Mouse (Mus musculus): ENCODE results near the gene C2cd4d. TPM values are rescaled to one million over a fixed set of nuclear protein-coding genes. Genes with fewer than 3 reads are reported as not detected.

C2cd4d gene
- total RNA-seq, 2 experiments from 2014 or later: 0.71 to 0.81 TPM

DNA sequence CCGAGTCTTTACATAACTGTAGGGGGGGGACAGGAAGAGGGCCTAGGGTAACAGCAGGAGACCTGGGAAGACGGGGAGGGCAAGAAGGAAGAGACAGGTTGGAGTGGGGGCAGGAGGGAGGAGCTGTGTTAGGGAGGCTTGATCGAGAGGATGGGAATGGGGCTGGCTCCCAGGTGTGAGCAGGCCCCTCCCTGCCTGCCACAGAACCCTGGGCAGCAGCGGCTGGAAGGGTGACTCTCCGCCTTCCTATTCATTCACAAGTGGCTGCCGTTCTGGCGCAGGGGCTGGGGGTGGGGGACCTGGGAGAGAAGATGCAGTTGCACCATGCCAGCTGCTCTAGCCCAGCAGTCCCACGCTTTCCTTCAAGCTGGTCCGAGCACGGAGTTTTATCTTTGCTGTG, 10.9 kb downstream of the C2cd4d start:
- intact Hi-C loops (cut with DNase I): loop anchor here (5.0 kb wide), 1 partner anchor 39 kb away; the partner anchor contains the start of gene Tdrkh
- DNase-seq (ENCODE audit: extremely low spot score in 1 of 2, low spot score in 2 of 2): no peak

DNA sequence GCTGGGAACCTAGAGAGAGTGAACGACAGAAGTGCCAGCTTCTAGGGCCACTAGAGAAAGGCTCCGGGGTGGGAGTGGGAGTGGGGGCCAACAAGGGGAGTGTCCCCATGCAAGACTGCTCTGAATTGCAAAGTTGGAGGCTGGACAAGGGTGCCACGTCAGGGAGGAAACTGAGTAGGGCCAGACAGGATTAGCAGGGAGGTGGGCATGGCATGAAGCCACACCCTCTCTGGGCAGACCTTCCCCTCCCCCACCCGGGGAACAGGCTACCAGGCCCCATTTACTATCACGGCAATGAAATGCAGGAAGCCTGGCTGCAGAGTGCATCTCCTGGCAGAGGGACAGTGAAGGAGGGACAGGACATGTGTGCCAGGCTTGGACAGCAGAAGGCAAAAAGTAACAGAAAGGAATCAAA, 11.4 kb downstream of the C2cd4d start:
- DNase-seq (ENCODE audit: extremely low spot score in 1 of 2, low spot score in 2 of 2): peak in 1 of 2 experiments; percentile 54
- intact Hi-C loops (cut with DNase I): loop anchor here (5.0 kb wide), 1 partner anchor 39 kb away; the partner anchor contains the start of gene Tdrkh

DNA sequence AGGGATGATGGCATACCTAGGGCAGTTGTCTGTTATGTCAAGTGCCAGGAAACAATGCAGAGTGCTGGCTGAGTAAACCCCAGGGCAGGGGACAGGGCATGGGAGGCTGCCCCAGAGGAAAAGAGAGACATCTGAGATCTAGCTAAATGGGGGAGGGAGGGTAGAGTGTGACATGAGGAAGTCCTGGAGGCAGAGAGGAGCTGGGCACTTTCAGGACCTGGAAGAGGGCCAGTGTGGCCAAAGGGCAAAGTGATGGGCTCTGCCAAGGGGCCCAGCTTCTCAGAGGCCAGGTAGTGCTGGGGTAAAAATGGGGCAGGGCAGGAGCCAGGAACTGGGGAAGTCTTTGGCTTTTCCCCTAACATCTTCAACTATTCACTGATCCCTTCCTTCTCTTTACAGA, 12.4 kb downstream of the C2cd4d start:
- DNase-seq (ENCODE audit: extremely low spot score in 1 of 2, low spot score in 2 of 2): no peak
- intact Hi-C loops (cut with DNase I): loop anchor here (5.0 kb wide), 1 partner anchor 38 kb away; the partner anchor contains the start of gene Tdrkh

DNA sequence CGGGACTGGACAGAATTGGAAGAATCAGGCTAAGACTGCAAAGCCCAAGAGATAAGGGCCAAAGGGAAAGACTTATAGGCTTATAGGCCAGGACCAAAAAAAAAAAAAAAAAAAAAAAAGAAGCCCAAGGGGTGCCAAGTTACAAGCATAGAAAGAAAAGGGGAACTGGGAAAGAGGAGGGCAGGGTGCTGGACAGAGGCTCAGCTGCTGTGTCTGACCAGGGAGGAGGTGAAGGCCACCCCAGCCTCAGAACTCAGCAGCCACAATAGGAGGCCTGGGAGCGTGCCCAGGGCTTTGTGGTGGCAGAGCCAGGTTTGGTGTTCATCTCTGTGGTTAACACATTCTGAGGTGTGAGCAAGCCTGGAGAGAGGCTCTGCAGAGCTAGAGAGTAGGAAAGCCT, 12.9 kb downstream of the C2cd4d start:
- no peak for DNase-seq (ENCODE audit: extremely low spot score in 1 of 2, low spot score in 2 of 2)
- intact Hi-C loops (cut with DNase I): no loop called here

DNA sequence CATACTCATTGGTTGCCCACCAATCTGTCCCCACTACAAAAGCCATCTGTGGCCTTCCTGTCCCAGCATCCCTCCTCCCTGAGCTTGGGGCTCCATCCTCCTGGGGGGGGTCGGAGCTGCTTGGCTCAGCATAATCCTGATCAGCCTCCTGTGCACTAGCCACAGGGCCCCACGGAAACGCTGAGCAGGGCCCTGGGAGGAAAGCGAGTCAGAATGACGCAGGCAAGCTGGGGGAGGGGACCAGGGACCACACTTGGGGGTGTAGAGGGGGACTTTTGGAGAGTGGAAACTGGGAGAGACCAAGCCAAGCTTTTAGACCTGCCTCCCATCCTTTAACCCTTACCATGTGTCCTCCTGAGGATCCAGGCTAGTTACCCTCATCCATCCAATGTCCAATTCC, 13.6 kb downstream of the C2cd4d start:
- DNase-seq (ENCODE audit: extremely low spot score in 1 of 2, low spot score in 2 of 2): no peak
- intact Hi-C loops (cut with DNase I): no loop called here

DNA sequence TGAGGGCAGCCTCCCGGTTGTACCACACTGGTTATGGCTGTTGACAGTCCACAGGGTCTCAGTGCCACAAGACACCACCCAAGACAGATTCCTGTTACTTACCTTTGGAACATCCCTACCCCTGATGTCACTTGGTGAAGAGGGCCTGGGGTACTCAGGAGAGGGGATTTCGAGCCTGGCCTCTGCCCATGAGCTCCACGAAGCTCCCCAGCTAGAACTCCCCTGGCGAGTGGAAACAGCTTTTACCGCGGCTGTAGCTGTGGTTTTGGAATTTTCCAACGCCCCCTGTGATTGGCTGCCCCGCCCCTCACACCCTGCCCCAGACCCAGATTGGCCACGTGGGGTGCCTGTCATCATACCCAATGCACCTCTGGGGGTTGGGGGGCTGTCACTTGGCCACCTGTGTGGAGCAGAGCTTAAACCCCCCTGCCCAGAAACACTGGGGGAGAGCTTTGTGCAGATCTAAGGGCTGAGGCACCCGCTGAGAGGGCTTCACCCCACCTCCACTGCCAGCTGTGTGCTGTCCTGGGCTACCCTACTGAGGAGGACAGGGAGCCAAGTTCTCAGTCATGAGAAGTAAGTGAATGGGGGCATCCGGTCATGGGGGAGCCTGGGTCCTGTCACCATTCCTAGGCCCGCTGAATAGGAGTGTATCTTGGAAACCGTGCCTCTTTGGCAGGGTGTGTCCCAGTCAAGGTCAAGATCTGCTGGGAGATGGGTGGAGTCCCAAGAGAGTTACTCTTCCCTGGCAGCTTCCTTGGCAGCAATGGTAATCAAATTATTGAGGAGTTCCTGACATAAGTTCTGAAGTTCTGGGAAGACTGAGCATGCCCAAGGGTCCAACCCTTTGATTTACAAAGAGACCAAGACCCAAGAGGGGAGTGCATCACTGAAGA, 15.0 kb downstream of the C2cd4d start:
- intact Hi-C loops (cut with DNase I): no loop called here

DNA sequence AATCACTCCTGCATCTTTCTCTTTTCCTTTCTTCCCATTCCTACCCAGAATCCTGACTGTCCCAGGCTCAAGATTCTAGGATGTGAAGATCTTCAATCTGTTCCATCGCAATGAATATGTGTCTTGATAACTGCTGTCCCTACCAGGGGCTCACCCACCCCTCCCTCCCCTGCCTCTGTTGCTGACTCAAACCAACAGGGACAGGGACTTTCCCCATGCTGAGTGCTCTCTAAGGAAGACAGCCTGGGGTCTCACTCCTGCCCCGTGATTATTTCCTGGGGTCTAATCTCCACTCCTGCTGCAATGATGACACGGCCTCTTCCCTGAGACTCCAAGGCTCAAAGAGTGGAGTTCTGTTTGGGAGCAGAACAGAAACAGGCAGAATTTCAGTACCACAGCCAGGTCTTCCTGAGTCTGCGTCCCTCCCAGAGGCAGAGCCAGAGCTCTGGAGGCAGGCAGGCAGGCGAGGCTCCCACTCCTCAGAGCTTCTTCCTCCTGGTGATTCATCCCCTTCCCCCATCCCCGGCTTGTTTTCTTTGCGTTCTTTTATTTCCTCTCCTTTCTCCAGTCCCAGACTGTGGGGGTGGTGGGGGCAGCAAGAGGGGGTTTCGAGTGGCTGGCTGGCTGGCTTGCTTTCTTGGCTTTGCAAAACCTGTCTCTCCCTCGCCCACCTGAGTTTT, 17.7 kb downstream of the C2cd4d start:
- DNase-seq (ENCODE audit: extremely low spot score in 1 of 2, low spot score in 2 of 2): no peak
- intact Hi-C loops (cut with DNase I): no loop called here

More for the DNA sequence above, 15.0 kb downstream of the C2cd4d start:
- DNase-seq (ENCODE audit: extremely low spot score in 1 of 2, low spot score in 2 of 2): no peak

DNA sequence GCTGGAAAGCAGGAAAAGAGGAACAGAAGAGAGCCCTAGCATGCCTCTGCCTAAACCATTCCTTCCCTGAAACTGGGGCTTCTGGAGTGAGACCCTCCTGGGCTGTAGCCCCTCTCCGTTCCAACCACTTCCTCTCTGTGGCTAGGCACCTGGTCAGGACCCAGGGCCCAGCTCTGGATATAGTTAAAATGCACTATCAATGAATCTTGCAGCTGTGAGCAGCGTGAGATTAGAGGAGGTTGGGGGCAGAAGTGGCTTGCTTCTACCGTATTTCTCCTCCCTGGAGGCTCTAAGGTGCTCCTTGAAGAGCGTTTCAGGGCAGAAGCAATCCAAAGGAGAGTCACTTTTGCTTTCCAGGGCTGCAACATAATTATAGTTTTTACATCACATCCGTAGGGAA, 20.1 kb downstream of the C2cd4d start:
- intact Hi-C loops (cut with DNase I): no loop called here

DNA sequence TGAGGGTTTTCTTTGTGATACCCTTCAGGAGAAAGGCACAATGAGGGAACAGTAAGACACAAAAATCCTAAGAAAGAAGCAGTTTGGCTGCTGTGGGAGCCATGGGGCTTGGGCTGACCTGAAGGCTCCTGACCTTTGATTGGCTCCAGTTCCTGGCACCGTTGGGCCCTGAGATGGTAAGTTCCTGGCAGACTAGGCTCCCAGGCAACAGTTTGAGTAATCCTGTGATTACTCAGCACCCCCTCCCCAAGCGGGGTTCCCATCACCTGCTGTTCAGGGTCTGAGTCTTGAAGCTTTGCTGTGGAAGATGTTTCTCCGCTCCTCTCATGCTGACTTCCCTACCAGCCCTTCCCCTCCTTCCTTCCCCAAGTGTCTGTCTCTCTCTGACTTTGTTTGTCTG, 21.2 kb downstream of the C2cd4d start:
- DNase-seq (ENCODE audit: extremely low spot score in 1 of 2, low spot score in 2 of 2): no peak
- intact Hi-C loops (cut with DNase I): no loop called here

More for the DNA sequence above, 20.1 kb downstream of the C2cd4d start:
- DNase-seq (ENCODE audit: extremely low spot score in 1 of 2, low spot score in 2 of 2): no peak

DNA sequence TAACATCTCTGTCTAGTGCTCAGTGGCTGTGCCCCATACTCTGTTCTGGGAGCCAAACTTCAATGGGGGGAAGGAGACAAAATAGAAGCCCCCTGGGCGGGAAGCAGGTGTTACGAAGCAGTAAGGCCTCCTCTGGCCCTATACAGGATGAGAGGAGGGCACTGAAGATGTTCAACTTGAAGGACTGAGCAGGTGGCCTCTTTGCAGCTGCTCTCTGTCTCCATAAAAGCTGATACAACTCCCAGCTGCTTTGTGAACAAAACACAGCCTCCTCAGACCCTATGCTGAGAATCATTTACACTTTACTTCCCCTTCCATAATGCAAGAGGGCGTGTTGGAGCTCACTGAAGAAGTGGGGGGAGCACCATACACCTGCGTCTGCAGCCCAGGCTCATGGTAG, 24.4 kb downstream of the C2cd4d start:
- intact Hi-C loops (cut with DNase I): no loop called here

DNA sequence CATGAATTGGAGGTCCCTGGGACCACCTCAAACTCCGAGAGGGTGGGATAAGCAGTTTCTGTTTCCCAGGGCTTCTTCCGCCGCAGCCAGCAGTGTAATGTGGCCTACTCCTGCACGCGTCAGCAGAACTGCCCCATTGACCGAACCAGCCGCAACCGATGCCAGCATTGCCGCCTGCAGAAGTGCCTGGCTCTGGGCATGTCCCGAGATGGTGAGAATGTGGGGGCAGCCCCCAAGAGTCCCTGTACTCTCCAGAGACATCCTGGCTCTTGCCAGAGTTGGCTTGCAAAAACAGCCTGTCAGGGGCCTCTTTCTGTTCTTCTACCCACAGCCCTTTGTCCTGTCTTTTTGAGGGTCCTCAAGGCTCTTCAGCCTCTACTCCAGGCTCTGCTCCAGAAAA, 25.2 kb downstream of the C2cd4d start:
- intact Hi-C loops (cut with DNase I): no loop called here
- DNase-seq (ENCODE audit: extremely low spot score in 1 of 2, low spot score in 2 of 2): no peak

More for the DNA sequence above, 24.4 kb downstream of the C2cd4d start:
- no peak for DNase-seq (ENCODE audit: extremely low spot score in 1 of 2, low spot score in 2 of 2)

DNA sequence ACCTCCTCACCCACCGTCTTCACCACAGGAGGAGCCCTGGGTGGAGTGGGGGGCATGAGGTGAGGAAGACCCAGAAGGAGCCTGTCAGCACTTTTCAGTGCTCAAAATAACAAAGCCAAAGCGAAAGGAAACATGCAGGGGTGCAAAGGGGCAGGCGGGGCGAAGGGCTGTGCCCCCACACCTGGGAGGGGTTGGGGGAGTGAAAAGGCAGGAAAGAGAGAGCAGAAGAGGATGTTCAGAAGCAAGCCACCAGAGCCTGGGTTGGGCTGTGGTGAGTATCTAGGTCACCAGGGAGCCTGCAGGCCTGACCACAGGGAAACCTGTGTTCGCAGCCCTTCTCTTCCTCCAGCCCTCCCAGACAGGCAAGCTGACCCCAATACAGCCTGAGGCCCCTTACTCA, 25.8 kb downstream of the C2cd4d start:
- intact Hi-C loops (cut with DNase I): no loop called here
- DNase-seq (ENCODE audit: extremely low spot score in 1 of 2, low spot score in 2 of 2): no peak

DNA sequence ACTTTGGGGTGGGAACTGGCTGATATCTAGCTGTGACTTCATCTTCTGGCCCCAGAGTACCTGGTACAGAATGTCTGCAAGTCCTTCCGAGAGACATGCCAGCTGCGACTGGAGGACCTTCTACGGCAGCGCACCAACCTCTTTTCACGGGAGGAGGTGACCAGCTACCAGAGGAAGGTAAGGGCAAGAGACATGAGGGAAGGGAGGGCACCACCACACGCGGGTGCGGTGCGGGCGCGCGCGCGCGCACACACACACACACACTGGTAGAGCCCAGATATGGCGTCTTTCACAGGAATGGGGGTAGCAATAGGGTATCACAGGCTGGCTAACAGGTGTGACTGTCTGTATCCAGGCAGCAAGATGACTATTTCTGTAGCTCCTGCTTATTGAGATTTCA, 27.2 kb downstream of the C2cd4d start:
- intact Hi-C loops (cut with DNase I): no loop called here
- DNase-seq (ENCODE audit: extremely low spot score in 1 of 2, low spot score in 2 of 2): no peak

DNA sequence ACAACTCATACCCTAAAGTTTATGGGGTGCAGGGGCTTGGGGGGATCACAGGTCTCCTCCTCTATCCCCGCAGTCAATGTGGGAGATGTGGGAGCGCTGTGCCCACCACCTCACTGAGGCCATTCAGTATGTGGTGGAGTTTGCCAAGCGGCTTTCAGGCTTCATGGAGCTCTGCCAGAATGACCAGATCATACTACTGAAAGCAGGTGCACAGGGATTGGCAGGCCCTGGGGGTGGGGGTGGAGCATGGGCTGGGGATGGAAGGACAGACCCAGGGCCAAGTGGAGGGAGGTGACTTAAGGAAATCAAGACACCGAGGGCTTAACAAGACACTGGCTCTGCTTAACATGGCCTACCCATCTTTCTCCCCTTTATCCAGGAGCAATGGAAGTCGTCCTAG, 28.8 kb downstream of the C2cd4d start:
- intact Hi-C loops (cut with DNase I): no loop called here
- DNase-seq (ENCODE audit: extremely low spot score in 1 of 2, low spot score in 2 of 2): no peak

DNA sequence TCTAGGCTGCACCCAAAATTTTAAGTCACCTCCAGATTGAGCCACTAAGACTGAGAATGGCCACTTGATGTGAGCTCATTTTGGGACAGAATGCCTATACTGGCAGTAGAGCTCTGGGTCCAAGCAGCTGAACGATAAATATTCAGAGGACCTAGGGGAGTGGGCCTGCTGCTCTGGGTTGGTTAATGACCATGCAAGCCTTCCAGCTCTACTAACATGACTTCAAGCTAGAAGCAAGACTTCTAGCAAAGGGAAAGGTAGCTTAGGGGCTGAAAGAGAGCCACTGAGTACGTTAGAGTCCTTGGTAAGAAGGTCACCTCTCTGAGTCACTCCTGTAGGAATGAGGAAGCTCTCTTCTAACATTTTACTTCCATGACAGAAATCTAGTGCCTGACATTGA, 29.9 kb downstream of the C2cd4d start:
- intact Hi-C loops (cut with DNase I): no loop called here
- no peak for DNase-seq (ENCODE audit: extremely low spot score in 1 of 2, low spot score in 2 of 2)

DNA sequence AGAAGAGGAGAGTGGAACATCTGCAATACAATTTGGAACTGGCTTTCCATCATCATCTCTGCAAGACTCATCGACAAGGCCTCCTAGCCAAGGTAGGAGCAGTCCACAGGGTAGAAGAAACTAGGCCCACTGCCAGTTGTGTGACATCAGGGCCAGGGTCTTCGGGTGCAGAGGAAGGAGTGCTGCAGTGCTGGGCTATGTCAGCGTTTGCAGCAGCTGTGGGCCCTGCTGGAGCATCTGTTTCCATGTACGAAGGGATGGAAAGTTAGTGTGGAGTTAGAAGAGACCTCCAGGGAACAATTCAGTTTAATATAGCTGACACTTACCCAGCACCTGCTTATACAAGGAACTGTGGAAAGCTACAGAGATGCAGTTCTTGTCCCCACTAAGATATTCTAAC, 30.8 kb downstream of the C2cd4d start:
- intact Hi-C loops (cut with DNase I): no loop called here
- DNase-seq (ENCODE audit: extremely low spot score in 1 of 2, low spot score in 2 of 2): no peak

DNA sequence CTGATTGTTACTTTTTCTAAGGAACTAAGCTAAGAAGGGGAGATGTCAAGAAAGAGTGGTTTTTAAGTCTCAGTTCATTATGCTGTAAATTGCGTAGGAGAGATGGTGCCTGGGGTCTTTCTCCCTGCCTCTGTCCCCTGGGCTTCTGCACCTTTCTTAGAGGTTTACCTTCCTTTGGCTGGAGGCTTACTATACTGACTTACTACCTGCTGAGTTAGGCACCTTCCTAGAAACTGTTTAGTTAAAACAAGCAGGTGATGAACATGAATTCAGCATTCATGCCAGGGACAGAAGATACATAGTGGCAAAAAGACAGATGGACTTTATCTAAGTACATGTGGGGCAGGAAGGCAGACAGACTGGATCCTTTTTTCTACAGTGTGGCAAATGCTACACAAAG, 34.1 kb downstream of the C2cd4d start:
- DNase-seq (ENCODE audit: extremely low spot score in 1 of 2, low spot score in 2 of 2): no peak
- intact Hi-C loops (cut with DNase I): no loop called here

DNA sequence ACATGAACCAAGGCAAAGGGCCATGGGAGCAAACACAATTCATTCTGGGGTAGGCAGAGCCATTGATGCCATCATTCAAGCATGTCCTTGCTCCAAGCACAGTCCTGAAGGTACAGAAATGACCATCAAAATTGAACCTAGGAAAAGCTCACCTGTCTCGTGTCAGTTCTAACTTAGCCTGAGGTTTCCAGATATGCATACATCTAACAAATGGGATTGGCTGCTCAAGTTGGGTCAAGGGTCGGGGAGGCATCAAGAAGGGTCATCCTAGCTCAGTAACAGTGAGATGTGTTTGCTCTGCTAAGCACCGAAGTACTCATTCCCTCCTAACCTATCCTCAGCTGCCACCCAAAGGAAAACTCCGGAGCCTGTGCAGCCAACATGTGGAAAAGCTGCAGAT, 34.6 kb downstream of the C2cd4d start:
- no peak for DNase-seq (ENCODE audit: extremely low spot score in 1 of 2, low spot score in 2 of 2)

DNA sequence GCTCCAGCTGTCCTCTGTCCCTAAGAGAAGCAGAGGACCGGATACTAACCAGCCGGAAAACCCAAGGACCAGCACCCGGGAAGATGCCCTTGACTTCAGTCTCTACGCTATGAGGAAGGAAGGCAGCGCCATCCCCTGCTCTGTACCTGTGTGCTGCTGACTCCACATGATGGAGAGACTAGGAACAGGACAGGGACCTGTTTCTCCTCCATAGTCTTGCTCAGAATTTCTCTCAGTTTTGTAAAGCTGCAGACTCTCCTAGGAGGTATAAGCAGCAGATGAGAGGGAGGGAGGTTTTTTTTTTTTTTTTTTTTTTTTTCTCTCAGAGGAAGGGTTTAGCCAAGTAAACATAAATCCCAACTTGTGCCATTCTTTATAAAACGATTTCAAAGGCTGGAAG, 36.0 kb downstream of the C2cd4d start, which contains the start of gene Lingo4:
Lingo4 (plus strand) TSS at position 301 of the 400 bp plus-strand sequence.
- DNase-seq (ENCODE audit: extremely low spot score in 1 of 2, low spot score in 2 of 2): no peak
- intact Hi-C loops (cut with DNase I): no loop called here

More for the DNA sequence above, 34.6 kb downstream of the C2cd4d start:
- intact Hi-C loops (cut with DNase I): no loop called here

DNA sequence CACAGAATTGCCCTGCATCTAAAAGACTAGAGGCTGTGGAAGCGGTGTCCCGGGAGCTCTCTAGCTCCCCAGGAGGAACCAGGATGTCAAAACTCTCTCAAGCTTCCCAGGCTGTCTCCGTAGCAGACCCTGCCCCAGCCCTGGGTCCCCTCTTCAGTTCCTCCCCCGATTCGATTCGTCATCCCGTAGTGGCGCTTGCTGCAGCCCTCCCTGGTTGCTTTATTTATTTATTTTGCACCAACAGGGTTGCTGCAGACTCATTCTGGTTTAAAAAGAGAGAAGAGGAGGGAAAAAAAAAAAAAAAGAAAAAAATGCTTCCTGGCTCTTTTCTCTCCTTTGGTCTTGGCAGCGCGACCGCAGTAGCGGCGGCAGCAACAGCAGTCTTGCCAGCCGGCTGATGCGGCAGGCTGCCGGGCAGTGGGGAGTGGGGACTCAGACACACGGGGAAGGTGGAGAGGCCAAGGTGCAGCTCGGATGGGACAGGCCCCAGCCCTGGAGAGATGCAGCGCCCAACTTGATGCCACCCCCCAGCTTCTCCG, 36.8 kb downstream of the C2cd4d start:
- peak in 1 of 2 experiments; percentile 25 for DNase-seq (ENCODE audit: extremely low spot score in 1 of 2, low spot score in 2 of 2)
- intact Hi-C loops (cut with DNase I): no loop called here

Data from left cerebral cortex, postnatal 10 days (tissue).